Mouse (Mus musculus) heart, postnatal 4 days (tissue): ENCODE measurements around the gene Rpgr. TPM values are rescaled to one million over a fixed set of nuclear protein-coding genes. Genes with fewer than 3 reads are reported as not detected.
A peak's percentile ranks its signal among the peaks of the same experiment; 100 is the strongest.

Experiments used
- DNase-seq: peaks from one replicate; pipeline ENCODE4 v3.0.0; 2021
- total RNA-seq, 2 experiments: library from RNA; stranded (reverse); gene quantifications; 2 replicates each; pipeline ENCODE4 v1.2.3; 2021

Gene Rpgr
- total RNA-seq, 2 experiments from 2014 or later, result 7.1 to 8.4 TPM

DNA sequence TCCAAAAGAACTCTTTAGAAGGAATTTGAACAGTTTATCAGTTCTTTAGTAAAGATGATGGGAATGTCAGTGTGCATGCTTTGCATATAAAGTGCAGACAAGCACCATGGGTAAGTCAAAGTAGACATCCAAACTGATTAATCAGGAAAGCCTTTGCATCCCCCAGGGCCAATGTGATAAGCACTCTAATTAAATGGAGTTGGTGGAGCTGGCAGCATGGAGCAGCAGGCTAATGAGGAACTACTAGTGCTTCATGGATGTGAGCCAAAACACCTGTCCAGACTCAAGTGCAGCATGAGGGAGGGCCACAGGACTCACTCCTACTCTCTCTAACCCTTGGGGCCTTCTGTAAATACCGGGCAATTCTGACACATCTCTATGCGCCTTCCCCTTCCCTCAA, 145.2 kb downstream of the Rpgr start:
- DNase-seq, result no peak

GRCm38 (mm10) chrX:10070689-10071088, 146.0 kb downstream of the Rpgr start:
- DNase-seq, result peak; percentile 14

DNA sequence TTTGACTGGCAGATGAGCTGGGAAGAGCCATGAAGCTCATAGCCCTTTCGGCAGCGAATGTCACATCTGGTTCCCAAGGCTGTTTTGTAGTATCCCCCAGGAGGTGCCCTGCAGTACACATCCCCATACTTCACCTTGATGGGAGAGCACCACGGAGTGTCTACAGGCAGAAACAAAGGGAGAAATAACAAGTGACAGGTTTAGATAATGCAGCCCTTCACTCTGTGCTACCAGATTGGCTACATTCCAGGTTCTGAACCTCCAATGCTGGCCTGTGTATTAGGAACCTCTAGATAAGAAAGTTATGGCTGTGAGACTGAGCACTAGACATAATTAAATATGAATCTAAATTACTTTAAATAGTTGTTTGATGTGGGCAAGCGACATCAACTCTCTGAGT, 147.3 kb downstream of the Rpgr start:
- no peak for DNase-seq

GRCm38 (mm10) chrX:10063781-10064180, 152.9 kb downstream of the Rpgr start:
- no peak for DNase-seq

DNA sequence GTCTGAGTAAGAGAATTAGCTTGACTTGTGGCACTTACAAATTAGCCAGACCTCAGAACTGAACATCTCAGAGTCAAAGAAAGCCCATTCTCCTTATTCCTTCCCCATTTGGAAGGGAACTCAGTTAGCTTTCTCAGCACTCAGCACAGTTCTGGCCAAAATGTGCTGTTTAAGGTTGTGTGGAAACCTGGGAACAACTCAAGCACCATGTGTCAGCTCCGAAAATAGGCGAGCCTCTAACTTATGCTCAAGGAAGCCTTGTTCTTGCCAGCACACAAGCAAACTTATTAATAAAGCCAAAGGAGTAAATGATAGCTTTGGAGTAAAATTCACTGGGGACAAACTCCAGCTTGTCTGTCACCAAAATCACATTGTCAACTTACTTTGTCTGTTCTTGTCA, 153.4 kb downstream of the Rpgr start:
- DNase-seq, result no peak

DNA sequence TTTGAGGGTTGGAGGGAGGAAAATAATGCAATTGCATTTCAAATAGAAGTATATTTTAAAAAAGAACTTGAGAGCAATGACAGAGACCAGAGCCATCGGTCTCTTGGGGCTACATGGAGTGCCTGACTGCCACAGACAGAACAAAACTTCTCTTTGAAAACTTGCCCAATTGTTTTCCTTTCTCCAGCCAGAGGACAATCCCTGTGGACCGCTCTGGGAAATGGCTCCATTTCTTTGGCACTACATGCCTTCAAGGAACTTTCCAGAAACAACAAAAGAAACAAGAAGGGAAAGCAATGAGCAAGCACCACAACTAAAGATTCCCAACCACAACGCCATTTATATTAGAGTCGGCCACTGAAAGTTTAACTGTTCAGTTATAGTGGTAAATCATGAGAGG, 154.5 kb downstream of the Rpgr start:
- peak; percentile 6 for DNase-seq

- DNase-seq, result no peak
These were observed 182.1 kb downstream of the Rpgr start for GRCm38 (mm10) chrX:10034666-10035065.

Other genes starting within 250 kb of the Rpgr start
- gene Srpx, start 99.2 kb downstream of the Rpgr start, total RNA-seq, result 10 to 100 TPM; 11.8 to 12.0 TPM
- not detected for gene Otc, start 35.4 kb upstream of the Rpgr start, total RNA-seq